Mouse (Mus musculus) thymus, adult 18-20 months (tissue): ENCODE data around the gene Ssh2.

ENCODE experiments used
- DNase-seq, 2 experiments: peaks; one replicate each; pipeline ENCODE4 v3.0.0; 2022; ENCODE audit warnings: mixed read lengths in 2 of 2

Ssh2 gene

DNA sequence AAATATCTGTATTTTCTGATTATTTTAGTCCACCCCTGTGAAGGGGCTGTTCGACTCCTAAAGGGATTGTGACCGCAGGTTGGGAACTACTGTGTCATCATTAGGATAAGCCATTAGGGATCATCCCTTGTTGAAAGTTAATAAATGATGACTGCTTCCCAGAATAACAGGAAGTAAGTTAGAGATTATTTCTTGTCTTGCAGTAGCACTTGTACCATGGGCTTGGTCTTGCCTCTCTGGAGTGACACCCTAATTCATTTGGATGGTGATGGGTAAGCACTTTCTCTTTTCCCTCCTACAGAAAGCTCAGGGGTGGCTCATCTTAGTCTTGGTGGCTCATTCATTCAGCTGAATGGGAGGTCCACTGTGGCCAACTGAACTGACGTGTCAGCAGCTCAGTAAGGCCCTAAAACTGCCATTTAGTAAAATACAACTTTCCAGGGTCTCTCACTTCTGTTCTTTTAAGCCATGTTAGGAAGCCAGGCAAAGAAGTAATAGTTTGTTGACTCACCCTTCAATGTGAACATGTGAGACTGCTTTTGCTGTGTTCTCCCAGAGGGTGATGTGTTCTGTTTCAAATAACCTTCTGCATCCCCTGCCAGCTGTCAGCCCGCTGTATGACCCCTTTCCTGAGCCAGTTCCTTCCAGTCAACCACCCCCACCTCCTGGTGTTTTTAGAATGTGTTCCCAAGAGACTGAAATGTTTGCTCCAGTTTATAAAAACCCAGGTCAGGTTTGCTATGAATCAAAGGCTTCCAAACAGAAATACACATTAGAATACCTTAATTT, 200.3 kb downstream of the Ssh2 start:
- DNase-seq = no peak

DNA sequence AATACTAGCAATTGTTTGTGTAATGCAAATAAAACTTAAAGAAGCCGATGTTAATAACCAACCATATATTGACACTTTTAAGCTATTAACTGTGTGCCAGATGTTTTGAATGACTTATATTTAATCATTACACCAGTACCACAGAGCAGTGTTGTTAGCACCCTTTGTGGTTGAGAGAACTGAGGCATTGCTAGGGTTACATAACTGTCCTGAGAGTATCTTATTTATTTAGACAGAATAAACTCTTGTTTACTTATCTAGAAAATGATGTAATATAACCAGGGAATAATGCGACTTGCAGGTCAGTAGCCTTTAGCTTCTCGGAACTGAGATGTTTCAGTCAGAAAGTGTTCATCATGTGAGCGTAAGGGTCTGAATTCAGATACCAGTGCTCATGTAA, 201.9 kb downstream of the Ssh2 start:
- DNase-seq = no peak

GRCm38 (mm10) chr11:77423175-77423859, 207.2 kb downstream of the Ssh2 start:
- DNase-seq = no peak

DNA sequence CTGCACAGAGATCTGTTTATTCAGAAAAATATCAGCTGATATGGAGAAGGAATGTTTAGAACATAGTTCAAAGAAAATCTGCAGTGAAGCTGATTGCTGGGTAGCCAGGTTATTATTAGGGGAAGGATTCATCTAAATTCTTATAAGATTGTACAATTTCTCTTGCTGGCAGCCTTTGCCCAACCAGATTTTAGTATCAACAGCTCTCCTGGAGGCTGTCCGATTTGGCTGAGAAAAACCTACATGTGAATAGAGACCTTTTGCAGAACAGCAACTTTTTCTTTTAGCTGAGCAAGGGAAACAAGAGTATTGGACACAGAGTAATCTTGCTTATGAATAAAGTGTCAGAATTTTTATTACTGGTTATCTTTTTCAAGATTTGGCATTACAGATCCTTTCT, 212.4 kb downstream of the Ssh2 start:
- no peak for DNase-seq

- DNase-seq = no peak
Measured at GRCm38 (mm10) chr11:77437026-77437425, 220.9 kb downstream of the Ssh2 start.

DNA sequence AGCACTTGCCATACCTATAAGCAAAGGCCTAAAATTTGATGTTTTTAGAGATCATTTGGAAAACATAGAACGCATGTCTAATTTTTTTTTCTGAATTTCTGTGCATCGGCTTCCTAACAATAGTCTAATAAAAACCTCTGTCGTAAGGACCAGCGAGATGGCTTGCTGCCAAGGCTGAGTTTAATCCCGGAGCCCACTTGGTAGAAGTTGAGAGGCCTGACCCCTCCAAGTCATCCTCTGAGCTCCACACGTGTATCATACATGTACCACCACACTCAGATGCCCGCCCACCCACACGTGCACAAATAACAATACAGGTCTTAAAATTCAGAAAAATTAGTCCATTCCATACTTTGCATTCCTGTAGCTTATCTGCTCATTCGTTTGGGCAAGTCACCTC, 224.0 kb downstream of the Ssh2 start:
- no peak for DNase-seq

GRCm38 (mm10) chr11:77441020-77441419, 224.9 kb downstream of the Ssh2 start:
- no peak for DNase-seq

DNA sequence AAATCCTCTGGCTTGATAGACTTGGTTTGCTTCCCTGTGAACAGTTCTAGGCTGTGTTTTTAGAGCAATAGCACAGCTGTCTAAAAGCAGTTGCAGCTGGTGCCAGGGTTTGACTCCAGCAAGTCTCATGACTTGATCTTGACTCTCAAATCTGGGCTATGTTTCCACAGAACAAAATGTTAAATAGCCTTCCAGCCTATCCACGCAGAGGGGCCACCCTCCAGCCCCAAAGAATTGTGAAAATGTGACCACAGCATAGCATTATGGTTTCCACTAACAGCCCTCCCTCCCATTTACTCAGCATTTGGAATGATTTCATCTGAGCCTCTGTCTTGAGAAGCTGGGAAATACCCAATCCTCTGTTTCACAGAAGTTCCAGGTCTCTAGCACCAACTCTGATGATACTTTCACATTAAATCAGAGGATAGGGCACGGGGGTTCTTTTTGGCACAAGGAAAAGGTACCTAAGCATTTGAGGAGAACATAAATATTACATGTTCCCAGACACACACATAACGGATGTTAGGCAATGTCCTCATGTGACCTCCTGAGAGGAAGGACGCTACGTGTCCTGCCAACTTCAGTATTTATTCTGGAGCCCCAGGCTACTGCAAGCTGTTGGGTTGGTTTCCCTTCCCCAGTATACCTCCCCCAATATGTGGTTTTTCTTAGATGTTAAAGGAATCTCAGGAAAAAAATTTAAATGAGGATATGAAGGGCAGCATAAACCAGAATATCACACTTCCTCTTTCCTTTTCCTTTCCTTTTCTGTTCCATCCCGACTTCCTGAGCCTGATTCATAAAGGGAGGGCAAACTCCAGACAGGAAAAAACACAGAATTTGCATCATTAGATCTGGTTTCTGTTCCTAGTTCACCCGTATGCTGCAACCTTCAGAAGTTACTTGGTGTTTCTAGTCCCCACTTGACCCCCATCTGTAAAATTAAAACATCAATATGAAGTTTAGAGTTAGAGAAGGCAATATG, 226.4 kb downstream of the Ssh2 start:
- DNase-seq = no peak

DNA sequence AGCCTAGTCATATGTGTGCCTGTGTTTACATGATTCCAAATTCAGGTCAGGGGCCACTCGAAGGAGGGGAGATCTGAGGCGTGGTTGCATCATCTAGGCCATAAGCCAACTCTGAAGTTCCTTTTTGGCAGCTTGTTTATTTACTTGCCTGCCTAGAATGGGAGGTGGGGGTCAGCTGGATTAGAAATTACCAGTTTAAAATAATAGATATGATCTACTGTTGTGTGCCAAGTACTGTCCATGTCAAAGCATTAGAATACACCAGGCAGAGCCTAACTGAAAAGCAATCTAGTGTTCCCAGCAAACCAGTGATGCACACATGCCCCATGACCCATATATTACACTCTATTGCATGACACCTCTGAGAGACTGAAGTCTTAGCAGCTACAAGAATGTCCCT, 228.9 kb downstream of the Ssh2 start:
- no peak for DNase-seq

DNA sequence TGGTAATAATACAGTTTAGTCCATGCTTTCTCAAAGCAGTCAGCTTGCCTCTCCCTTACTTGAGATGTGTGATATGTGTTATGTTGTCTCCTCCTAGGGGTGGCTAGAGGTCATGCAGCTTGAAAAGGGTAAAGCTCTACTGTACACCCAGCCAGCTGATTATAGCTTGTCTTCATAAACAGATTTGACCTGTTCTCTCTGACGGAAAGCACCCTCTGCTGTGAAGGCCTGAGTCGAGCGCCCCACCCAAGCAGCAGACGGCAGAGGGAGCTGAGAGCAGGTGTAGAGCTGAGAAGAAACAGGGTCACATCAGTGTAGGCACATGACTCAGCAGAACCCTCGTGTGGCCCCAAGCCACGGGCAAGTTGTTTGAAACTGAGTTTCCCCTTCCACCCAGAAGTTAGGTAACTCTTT, 230.5 kb downstream of the Ssh2 start:
- DNase-seq = peak; percentile 60 to 69

- no peak for DNase-seq
Measured at GRCm38 (mm10) chr11:77449224-77449623, 233.1 kb downstream of the Ssh2 start.

GRCm38 (mm10) chr11:77451670-77452069, 235.6 kb downstream of the Ssh2 start:
- DNase-seq = no peak

- no peak for DNase-seq
Measured at GRCm38 (mm10) chr11:77453388-77453787, 237.3 kb downstream of the Ssh2 start.

- DNase-seq = no peak
Measured at GRCm38 (mm10) chr11:77455770-77456510, 239.9 kb downstream of the Ssh2 start.

- DNase-seq = no peak
Measured at GRCm38 (mm10) chr11:77456866-77457265, 240.8 kb downstream of the Ssh2 start.

GRCm38 (mm10) chr11:77461856-77462255, 245.8 kb downstream of the Ssh2 start:
- DNase-seq = no peak

DNA sequence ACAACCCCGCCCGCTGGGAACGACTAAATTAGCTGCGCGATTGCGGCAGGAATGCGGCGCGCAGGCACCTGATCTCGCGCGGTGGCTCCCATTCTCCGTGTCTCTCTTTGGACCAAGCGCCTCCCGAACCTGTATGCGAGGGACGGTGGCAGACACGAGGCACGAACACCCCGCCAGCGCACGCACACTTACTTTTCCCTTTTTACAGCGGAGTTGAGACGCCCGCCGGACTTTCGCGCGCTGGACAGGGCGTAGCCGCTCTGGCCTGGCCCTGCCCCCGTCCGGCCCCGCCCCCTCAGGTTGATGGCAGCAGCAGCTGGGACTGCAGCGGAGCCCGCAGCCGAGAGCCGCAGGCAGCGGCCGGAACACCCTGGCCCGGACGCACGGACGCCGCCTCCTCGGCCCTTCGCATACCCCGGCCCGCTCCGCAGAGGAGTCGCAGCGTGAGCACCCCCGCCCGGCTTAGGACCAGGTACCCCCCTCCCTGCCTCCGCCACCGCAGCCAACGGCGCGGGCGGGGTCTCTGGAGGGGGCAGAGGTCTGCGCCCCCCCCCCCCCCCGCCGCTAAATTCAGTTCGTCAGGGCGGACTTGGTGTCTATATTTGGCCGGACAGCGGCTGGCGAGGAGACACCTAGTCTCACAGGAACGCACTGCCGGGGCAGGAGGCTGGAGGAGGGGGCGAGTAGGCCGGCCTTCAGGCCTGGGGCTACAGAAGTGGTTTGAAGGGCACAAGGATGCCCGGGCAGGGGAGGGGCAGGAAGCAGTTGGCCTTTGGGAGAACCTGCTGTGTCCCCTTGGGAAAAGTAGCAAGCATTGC, 246.4 kb downstream of the Ssh2 start, which contains the start of gene Coro6:
Coro6 (plus strand) TSS at position 129 of the 818 bp plus-strand sequence.
- no peak for DNase-seq

GRCm38 (mm10) chr11:77463101-77463445, 247.0 kb downstream of the Ssh2 start:
- DNase-seq = no peak

- no peak for DNase-seq
Measured at GRCm38 (mm10) chr11:77463786-77464185, 247.7 kb downstream of the Ssh2 start.

- no peak for DNase-seq
Measured at GRCm38 (mm10) chr11:77464684-77465083, 248.6 kb downstream of the Ssh2 start.

- DNase-seq = no peak
Measured at GRCm38 (mm10) chr11:77465111-77465510, 249.0 kb downstream of the Ssh2 start.

GRCm38 (mm10) chr11:77466544-77466943, 250.5 kb downstream of the Ssh2 start:
- DNase-seq = no peak
